Mouse (Mus musculus) midbrain, embryonic 13.5 days (tissue): ENCODE measurements at regions not wholly inside any gene's neighbourhood (a gene's known extent, or its start where the extent isn't known, plus 50 kb on each side); places are given as distances from the start of the nearest gene placed in this dataset.

ENCODE experiments used
- ATAC-seq: fragments of 200-750 bp; cut with Nextera tagmentation; 2 replicates; pipeline ENCODE4 v1.8.0; 2017; ENCODE audit warnings: mild to moderate bottlenecking, moderate TSS enrichment, moderate library complexity
- H3K27ac ChIP-seq: fragments of 300-500 bp; sonication (generic); 2 replicates; pipeline ENCODE4 v1.5.1; 2015; ENCODE audit warnings: inconsistent platforms, mild to moderate bottlenecking, moderate library complexity
- H3K27me3 ChIP-seq: fragments of 300-500 bp; sonication (generic); 2 replicates; pipeline ENCODE4 v1.6.1; 2015; ENCODE audit warnings: mild to moderate bottlenecking, inconsistent platforms
- H3K36me3 ChIP-seq: fragments of 300-500 bp; sonication (generic); 2 replicates; pipeline ENCODE4 v1.6.1; 2015; ENCODE audit warnings: mild to moderate bottlenecking, inconsistent platforms
- H3K4me1 ChIP-seq: fragments of 300-500 bp; sonication (generic); replicated peaks from 2 replicates; pipeline ENCODE4 v1.6.1; 2015; ENCODE audit warnings: inconsistent platforms
- H3K4me2 ChIP-seq: fragments of 300-500 bp; sonication (generic); replicated peaks from 2 replicates; pipeline ENCODE4 v1.6.1; 2015; ENCODE audit warnings: moderate library complexity, mild to moderate bottlenecking, inconsistent platforms
- H3K4me3 ChIP-seq: fragments of 300-500 bp; sonication (generic); replicated peaks from 2 replicates; pipeline ENCODE4 v1.5.1; 2015; ENCODE audit warnings: mild to moderate bottlenecking, inconsistent platforms
- H3K9ac ChIP-seq: fragments of 300-500 bp; sonication (generic); replicated peaks from 2 replicates; pipeline ENCODE4 v1.6.1; 2015; ENCODE audit warnings: mild to moderate bottlenecking, inconsistent platforms
- H3K9me3 ChIP-seq: fragments of 300-500 bp; sonication (generic); 2 replicates; pipeline ENCODE4 v1.6.1; 2016; ENCODE audit warnings: mild to moderate bottlenecking, inconsistent platforms
- WGBS: fragments of 180-500 bp; shearing (Covaris S2); methylation state at CpG from one replicate; pipeline ENCODE4 v1.1.7; 2015; 5-methylcytosine and 5-hydroxymethylcytosine counted together

GRCm38 (mm10) chr9:59232682-59233081 is 58.7 kb upstream of the Adpgk start:
- no peak overlapping the region for H3K4me2 ChIP-seq
- H3K27me3 ChIP-seq, result no peaks in the 10 kb centered on the region
- no peaks in the 10 kb centered on the region for H3K36me3 ChIP-seq
- no peaks in the 10 kb centered on the region for H3K4me1 ChIP-seq
- no peak overlapping the region for H3K4me3 ChIP-seq
- H3K9ac ChIP-seq, result no peak overlapping the region
- H3K27ac ChIP-seq, result no peak overlapping the region
- no peak for ATAC-seq
- 79% methylated on average over 3 of the region's 3 CpGs for WGBS
- peaks cover 5% of the 10 kb centered on the region for H3K9me3 ChIP-seq

- H3K27me3 ChIP-seq, result no peaks in the 10 kb centered on the region
- H3K36me3 ChIP-seq, result no peaks in the 10 kb centered on the region
- no peak overlapping the region for H3K9ac ChIP-seq
- no peak overlapping the region for H3K4me3 ChIP-seq
- 84% methylated on average over 7 of the region's 7 CpGs for WGBS
- H3K27ac ChIP-seq, result no peak overlapping the region
- ATAC-seq, result no peak
- H3K4me1 ChIP-seq, result no peaks in the 10 kb centered on the region
- peaks cover 5% of the 10 kb centered on the region for H3K9me3 ChIP-seq
- no peak overlapping the region for H3K4me2 ChIP-seq
These were observed 59.4 kb upstream of the Adpgk start for GRCm38 (mm10) chr9:59231947-59232346.

GRCm38 (mm10) chr9:59231186-59231585 is 60.2 kb upstream of the Adpgk start:
- ATAC-seq, result no peak
- no peak overlapping the region for H3K4me3 ChIP-seq
- H3K27me3 ChIP-seq, result no peaks in the 10 kb centered on the region
- no peak overlapping the region for H3K9ac ChIP-seq
- peaks cover 5% of the 10 kb centered on the region for H3K9me3 ChIP-seq
- WGBS, result 77% methylated on average over 5 of the region's 5 CpGs
- H3K36me3 ChIP-seq, result no peaks in the 10 kb centered on the region
- H3K27ac ChIP-seq, result no peak overlapping the region
- H3K4me1 ChIP-seq, result no peaks in the 10 kb centered on the region
- H3K4me2 ChIP-seq, result no peak overlapping the region

- ATAC-seq, result no peak
- 93% methylated on average over 5 of the region's 5 CpGs for WGBS
- Histone ChIP-seq H3K27ac (no peak overlapping the region), H3K4me2 (no peak overlapping the region), H3K36me3 (no peaks in the 10 kb centered on the region), H3K27me3 (no peaks in the 10 kb centered on the region), H3K9ac (no peak overlapping the region), H3K9me3 (peaks cover 5% of the 10 kb centered on the region), H3K4me3 (no peak overlapping the region), H3K4me1 (no peaks in the 10 kb centered on the region)
These were observed 61.2 kb upstream of the Adpgk start for GRCm38 (mm10) chr9:59230161-59230560.

- Histone ChIP-seq H3K9ac (no peak overlapping the region), H3K4me3 (no peak overlapping the region), H3K4me2 (no peak overlapping the region), H3K36me3 (no peaks in the 10 kb centered on the region), H3K9me3 (peaks cover 5% of the 10 kb centered on the region), H3K27ac (no peak overlapping the region), H3K4me1 (no peaks in the 10 kb centered on the region), H3K27me3 (no peaks in the 10 kb centered on the region)
- no peak for ATAC-seq
- 78% methylated on average over 4 of the region's 4 CpGs for WGBS
These were observed 63.4 kb upstream of the Adpgk start for GRCm38 (mm10) chr9:59227948-59228347.

GRCm38 (mm10) chr9:59226361-59226760 is 65.0 kb upstream of the Adpgk start:
- ATAC-seq, result no peak
- peaks cover 5% of the 10 kb centered on the region for H3K9me3 ChIP-seq

GRCm38 (mm10) chr9:59219277-59219676 is 72.1 kb upstream of the Adpgk start:
- Histone ChIP-seq H3K9me3 (no peaks in the 10 kb centered on the region), H3K27ac (no peak overlapping the region), H3K27me3 (no peaks in the 10 kb centered on the region), H3K36me3 (no peaks in the 10 kb centered on the region), H3K4me1 (no peaks in the 10 kb centered on the region), H3K4me3 (no peak overlapping the region), H3K9ac (no peak overlapping the region), H3K4me2 (no peak overlapping the region)
- 91% methylated on average over 4 of the region's 4 CpGs for WGBS
- no peak for ATAC-seq

More at GRCm38 (mm10) chr9:59226361-59226760, 65.0 kb upstream of the Adpgk start:
- Histone ChIP-seq H3K4me3 (no peak overlapping the region), H3K27ac (no peak overlapping the region), H3K27me3 (no peaks in the 10 kb centered on the region), H3K4me1 (no peaks in the 10 kb centered on the region), H3K4me2 (no peak overlapping the region), H3K9ac (no peak overlapping the region), H3K36me3 (no peaks in the 10 kb centered on the region)
- WGBS, result 84% methylated on average over 4 of the region's 4 CpGs

- no peak overlapping the region for H3K27ac ChIP-seq
- H3K9me3 ChIP-seq, result no peaks in the 10 kb centered on the region
- H3K36me3 ChIP-seq, result no peaks in the 10 kb centered on the region
- ATAC-seq, result no peak
- no peaks in the 10 kb centered on the region for H3K4me1 ChIP-seq
- H3K9ac ChIP-seq, result no peak overlapping the region
- H3K4me2 ChIP-seq, result no peak overlapping the region
- H3K4me3 ChIP-seq, result no peak overlapping the region
- H3K27me3 ChIP-seq, result no peaks in the 10 kb centered on the region
- WGBS, result 81% methylated on average over 15 of the region's 15 CpGs
These were observed 88.5 kb upstream of the Adpgk start for GRCm38 (mm10) chr9:59202654-59203514.

GRCm38 (mm10) chr9:59199495-59200196 is 91.7 kb upstream of the Adpgk start:
- ATAC-seq, result no peak
- no peaks in the 10 kb centered on the region for H3K4me1 ChIP-seq
- H3K4me2 ChIP-seq, result no peak overlapping the region
- H3K4me3 ChIP-seq, result no peak overlapping the region
- 80% methylated on average over 19 of the region's 19 CpGs for WGBS
- no peaks in the 10 kb centered on the region for H3K27me3 ChIP-seq
- H3K36me3 ChIP-seq, result no peaks in the 10 kb centered on the region
- H3K9ac ChIP-seq, result no peak overlapping the region
- no peaks in the 10 kb centered on the region for H3K9me3 ChIP-seq
- H3K27ac ChIP-seq, result no peak overlapping the region

GRCm38 (mm10) chr9:59198221-59198875 is 93.0 kb upstream of the Adpgk start:
- Histone ChIP-seq H3K27me3 (no peaks in the 10 kb centered on the region), H3K9ac (no peak overlapping the region), H3K4me3 (no peak overlapping the region), H3K27ac (no peak overlapping the region), H3K4me1 (no peaks in the 10 kb centered on the region), H3K36me3 (no peaks in the 10 kb centered on the region), H3K9me3 (no peaks in the 10 kb centered on the region), H3K4me2 (no peak overlapping the region)
- no peak for ATAC-seq
- WGBS, result 71% methylated on average over 6 of the region's 6 CpGs

GRCm38 (mm10) chr9:59197506-59197905 is 93.9 kb upstream of the Adpgk start:
- no peak overlapping the region for H3K4me2 ChIP-seq
- H3K36me3 ChIP-seq, result no peaks in the 10 kb centered on the region
- WGBS, result 82% methylated on average over 12 of the region's 12 CpGs
- no peak for ATAC-seq
- H3K4me3 ChIP-seq, result no peak overlapping the region
- H3K27ac ChIP-seq, result no peak overlapping the region
- H3K9me3 ChIP-seq, result no peaks in the 10 kb centered on the region
- no peaks in the 10 kb centered on the region for H3K27me3 ChIP-seq
- H3K9ac ChIP-seq, result no peak overlapping the region
- H3K4me1 ChIP-seq, result no peaks in the 10 kb centered on the region

GRCm38 (mm10) chr9:59193971-59194370 is 97.4 kb upstream of the Adpgk start:
- Histone ChIP-seq H3K4me3 (no peak overlapping the region), H3K27ac (no peak overlapping the region), H3K4me1 (peaks cover 6% of the 10 kb centered on the region; the same call in 1 of the 2 replicates), H3K9ac (no peak overlapping the region), H3K9me3 (no peaks in the 10 kb centered on the region), H3K4me2 (no peak overlapping the region), H3K27me3 (no peaks in the 10 kb centered on the region), H3K36me3 (no peaks in the 10 kb centered on the region)
- no peak for ATAC-seq
- 92% methylated on average over 11 of the region's 11 CpGs for WGBS
